ENCODE assay signal across 19 mouse cellular contexts in genomic region chr8:77774551-77775335, GRCm38 (mm10). TPM values are rescaled to one million over a fixed set of nuclear protein-coding genes. Genes with fewer than 3 reads are reported as not detected.
DNase-seq lines count a peak whose midpoint lies in the region; ATAC-seq and TF ChIP-seq lines count a peak whose summit lies in the region.
"Had no signal": no experiment of that assay in that cellular context is flagged by ENCODE, and none has a peak within 500 bp of the region (broad histone marks: within the 10 kb centered on the region; RNA-seq: fewer than 3 reads in every experiment).

No protein-coding gene starts in this region.

- peak; percentile 68 for ATAC-seq in intestine, postnatal 0 days
- ATAC-seq: activated CD4-positive, CD25-positive, alpha-beta regulatory T cell, adult 4 months; hindbrain, embryonic 16.5 days; midbrain, embryonic 16.5 days had no signal

- no peak overlapping the region for H3K27ac ChIP-seq in heart, embryonic 10.5 days
- no peak overlapping the region for H3K27ac ChIP-seq in intestine, postnatal 0 days (ENCODE audit: low read depth, low read length)
- H3K27ac ChIP-seq: macrophage; neural tube, embryonic 13.5 days had no signal

- H3K4me1 ChIP-seq in heart, embryonic 10.5 days, result peaks cover 18% of the 10 kb centered on the region
- no peaks in the 10 kb centered on the region for H3K4me1 ChIP-seq in intestine, postnatal 0 days (replicated peaks; ENCODE audit: control insufficient read depth, insufficient read depth, low read length)
- H3K4me1 ChIP-seq: neural tube, embryonic 13.5 days had no signal

- no peak overlapping the region for H3K9ac ChIP-seq in intestine, postnatal 0 days (ENCODE audit: low read depth, low read length)
- H3K9ac ChIP-seq: neural tube, embryonic 13.5 days had no signal

- intact Hi-C loops in heart, postnatal 14 days (cut with DNase I), result no loop called here

- no peaks in the 10 kb centered on the region for H3K9me3 ChIP-seq in heart, embryonic 10.5 days
- no peaks in the 10 kb centered on the region for H3K9me3 ChIP-seq in intestine, postnatal 0 days (ENCODE audit: control insufficient read depth)
- H3K9me3 ChIP-seq: neural tube, embryonic 13.5 days had no signal

- H3K4me2 ChIP-seq in intestine, postnatal 0 days (replicated peaks; ENCODE audit: low read depth), result no peak overlapping the region
- H3K4me2 ChIP-seq: liver, embryonic 11.5 days; neural tube, embryonic 13.5 days had no signal

- peak; percentile 72 for DNase-seq in heart, embryonic 10.5 days (ENCODE audit: low spot score)
- DNase-seq in heart, postnatal 14 days, result no peak
- DNase-seq in urinary bladder, postnatal 25 days (ENCODE audit: low spot score), result peak; percentile 9
- no peak for DNase-seq in urinary bladder, adult 2 months (ENCODE audit: low spot score)
- DNase-seq in yolk sac, embryonic 10.5 days (ENCODE audit: low spot score), result peak; percentile 12
- DNase-seq in frontal cortex, postnatal 14 days (ENCODE audit: low spot score in 2 of 2), result no peak
- no peak for DNase-seq in left cerebral cortex, adult 9 months (ENCODE audit: low spot score in 2 of 2)
- DNase-seq: cerebellum, postnatal 36 days; heart, postnatal 10 days; right cerebral cortex, adult 18-20 months; thymus, adult 2 months had no signal

- 84% methylated on average over 8 of the region's 8 CpGs for WGBS in heart, embryonic 10.5 days
- WGBS in intestine, postnatal 0 days, result 34% methylated on average over 8 of the region's 8 CpGs

- no peaks in the 10 kb centered on the region for H3K36me3 ChIP-seq in heart, embryonic 10.5 days
- no peaks in the 10 kb centered on the region for H3K36me3 ChIP-seq in intestine, postnatal 0 days (ENCODE audit: control insufficient read depth, insufficient read depth)
- H3K36me3 ChIP-seq: neural tube, embryonic 13.5 days had no signal

- H3K27me3 ChIP-seq in heart, embryonic 10.5 days (ENCODE audit: insufficient read depth, poor library complexity, severe bottlenecking), result no peaks in the 10 kb centered on the region
- H3K27me3 ChIP-seq in intestine, postnatal 0 days (replicated peaks; ENCODE audit: control insufficient read depth, insufficient read depth, low read length), result no peaks in the 10 kb centered on the region
- H3K27me3 ChIP-seq: neural tube, embryonic 13.5 days had no signal

- no peak overlapping the region for H3K4me3 ChIP-seq in heart, embryonic 10.5 days
- H3K4me3 ChIP-seq in intestine, postnatal 0 days (ENCODE audit: low read depth, low read length), result no peak overlapping the region
- H3K4me3 ChIP-seq: neural tube, embryonic 13.5 days had no signal

- no peak for TF ChIP-seq CTCF in intestine, postnatal 0 days (IDR thresholded peaks at IDR 0.05; ENCODE audit: low read depth)

RNA-seq across cellular contexts. Expression of gene Ednra, which starts 50.5 kb away (rescaled TPM):
- polyA plus RNA-seq in heart, embryonic 10.5 days (2016; fragmentation: Nextera tagmentation; extraction: Ambion mirVana), result 40.6 and 46.6 TPM in 2 replicates
- total RNA-seq in heart, postnatal 14 days (2021), result 10 to 100 TPM; 57.6 to 64.8 TPM
- 10.1 and 12.0 TPM in 2 replicates for polyA plus RNA-seq in urinary bladder, adult 2 months (2012; rRNA removed)
- 7.9 and 8.4 TPM in 2 replicates for polyA plus RNA-seq in intestine, postnatal 0 days (2015; fragmentation: Nextera tagmentation; extraction: Ambion mirVana)
- total RNA-seq: MEL had no signal
- polyA plus RNA-seq: activated CD4-positive, CD25-positive, alpha-beta regulatory T cell, adult 4 months; macrophage had no signal

Comparison
In these comparisons a context has a peak if more than half of its experiments do, and no peak if none do; other contexts are left out.
1. DNase-seq: peak in heart, embryonic 10.5 days (single experiment), urinary bladder, postnatal 25 days (single experiment) and yolk sac, embryonic 10.5 days (single experiment); none in heart, postnatal 14 days (0 of 2), urinary bladder, adult 2 months (single experiment), frontal cortex, postnatal 14 days (0 of 2) and left cerebral cortex, adult 9 months (0 of 2).